Mouse (Mus musculus) CH12F3 (cell line): ENCODE measurements around the gene Jmy.

Experiments used
- in situ Hi-C: fragments of 300-500 bp; cut with MboI; formaldehyde crosslinking; loops from 2 replicates; pipeline ENCODE4 v1.14.3; 2020; ENCODE audit warnings: low sequenced_read_pairs

Jmy gene

GRCm38 (mm10) chr13:93380399-93381063 is 119.1 kb downstream of the Jmy start:
- in situ Hi-C loops, result no loop called here
